Mouse (Mus musculus) urinary bladder, adult 18-20 months (tissue): Measurements from ENCODE around the gene Ppp1r9b.

Source experiments
- DNase-seq, 2 experiments: peaks; one replicate each; pipeline ENCODE4 v3.0.0; 2022; ENCODE audit warnings: low spot score in 2 of 2, mixed read lengths in 2 of 2

Ppp1r9b gene

GRCm38 (mm10) chr11:95044185-95044870 is 53.5 kb downstream of the Ppp1r9b start:
- no peak for DNase-seq

- no peak for DNase-seq
These were observed 56.3 kb downstream of the Ppp1r9b start for GRCm38 (mm10) chr11:95046980-95047680.

GRCm38 (mm10) chr11:95053062-95053461 is 62.2 kb downstream of the Ppp1r9b start:
- no peak for DNase-seq
